Mouse (Mus musculus) MEL (cell line): ENCODE measurements around the gene Aak1. TPM values are rescaled to one million over a fixed set of nuclear protein-coding genes. Genes with fewer than 3 reads are reported as not detected.

Source experiments
- DNase-seq: peaks from one replicate; pipeline ENCODE4 v3.0.0; 2011; ENCODE audit warnings: low read depth, low spot score
- H3K27ac ChIP-seq: 2 replicates; pipeline ENCODE4 v1.5.1; 2012; ENCODE audit warnings: low read depth, mild to moderate bottlenecking, control low read depth, low read length, moderate library complexity; ENCODE audit not compliant: control insufficient read depth
- H3K27me3 ChIP-seq, 2 experiments: fragments of 150-350 bp in 1 of 2; sonication (generic) in 1 of 2; 2 replicates each; pipeline ENCODE4 v1.6.1; 2012; ENCODE audit warnings: low read length in 2 of 2, mild to moderate bottlenecking in 2 of 2, improper control_type of control experiment in 1 of 2, moderate library complexity in 1 of 2; ENCODE audit not compliant: insufficient read depth in 2 of 2, control insufficient read depth in 1 of 2
- H3K36me3 ChIP-seq, 2 experiments: 2 replicates each; pipeline ENCODE4 v1.6.1; 2012 to 2014; ENCODE audit warnings: low read length in 2 of 2, improper control_type of control experiment in 1 of 2, inconsistent platforms in 1 of 2, mild to moderate bottlenecking in 1 of 2; ENCODE audit not compliant: insufficient read depth in 2 of 2, control insufficient read depth in 1 of 2
- H3K4me1 ChIP-seq, 2 experiments: fragments of 150-350 bp in 1 of 2; sonication (generic) in 1 of 2; 2 replicates each; pipeline ENCODE4 v1.6.1; 2012; ENCODE audit warnings: low read length in 2 of 2, improper control_type of control experiment in 1 of 2, mild to moderate bottlenecking in 1 of 2; ENCODE audit not compliant: insufficient read depth in 2 of 2, control insufficient read depth in 1 of 2
- H3K4me3 ChIP-seq, 2 experiments: fragments of 150-350 bp in 1 of 2; sonication (generic) in 1 of 2; 2 replicates each; pipeline ENCODE4 v1.5.1; 2012; ENCODE audit warnings: low read depth in 2 of 2, low read length in 2 of 2, mild to moderate bottlenecking in 2 of 2, moderate library complexity in 2 of 2, control low read depth in 1 of 2, improper control_type of control experiment in 1 of 2; ENCODE audit not compliant: control insufficient read depth in 1 of 2, insufficient read depth in 1 of 2
- H3K79me2 ChIP-seq: 2 replicates; pipeline ENCODE4 v1.6.1; 2012; ENCODE audit warnings: mild to moderate bottlenecking, low read length, moderate library complexity; ENCODE audit not compliant: control insufficient read depth, poor library complexity, insufficient read depth
- H3K9ac ChIP-seq: 2 replicates; pipeline ENCODE4 v1.6.1; 2012; ENCODE audit warnings: low read depth, mild to moderate bottlenecking, control low read depth, low read length, moderate library complexity; ENCODE audit not compliant: control insufficient read depth, poor library complexity, severe bottlenecking
- H3K9me3 ChIP-seq: fragments of 150-350 bp; sonication (generic); replicated peaks from 2 replicates; pipeline ENCODE4 v1.6.1; 2012; ENCODE audit warnings: mild to moderate bottlenecking, low read length, improper control_type of control experiment, moderate library complexity; ENCODE audit not compliant: insufficient read depth
- ELF1 ChIP-seq: IDR thresholded peaks from 2 replicates; pipeline ENCODE4 v1.6.1; 2014; ENCODE audit warnings: low read depth, mild to moderate bottlenecking, inconsistent platforms, low read length, improper control_type of control experiment, moderate library complexity
- EP300 ChIP-seq, 2 experiments: IDR thresholded peaks; 2 replicates each; pipeline ENCODE4 v1.6.1; 2011; ENCODE audit warnings: improper control_type of control experiment in 2 of 2, low read length in 2 of 2, low read depth in 1 of 2, mild to moderate bottlenecking in 1 of 2
- ETS1 ChIP-seq: IDR thresholded peaks from 2 replicates; pipeline ENCODE4 v1.6.1; 2012; ENCODE audit warnings: low read depth, mild to moderate bottlenecking, inconsistent platforms, low read length, improper control_type of control experiment, moderate library complexity
- GABPA ChIP-seq: IDR thresholded peaks from 2 replicates; pipeline ENCODE4 v1.6.1; 2012; ENCODE audit warnings: low read depth, mild to moderate bottlenecking, inconsistent platforms, low read length, improper control_type of control experiment, moderate library complexity
- GATA1 ChIP-seq: IDR thresholded peaks from 2 replicates; pipeline ENCODE4 v1.6.1; 2011; ENCODE audit warnings: low read depth, low read length, improper control_type of control experiment
- HCFC1 ChIP-seq: IDR thresholded peaks from 2 replicates; pipeline ENCODE4 v1.6.1; 2012; ENCODE audit warnings: low read depth, mild to moderate bottlenecking, inconsistent platforms, low read length, improper control_type of control experiment, moderate library complexity
- MAZ ChIP-seq: IDR thresholded peaks from 2 replicates; pipeline ENCODE4 v1.6.1; 2012; ENCODE audit warnings: low read depth, mild to moderate bottlenecking, inconsistent platforms, low read length, improper control_type of control experiment
- MEF2A ChIP-seq: IDR thresholded peaks from 2 replicates; pipeline ENCODE4 v1.6.1; 2014; ENCODE audit warnings: low read depth, mild to moderate bottlenecking, inconsistent platforms, low read length, improper control_type of control experiment; ENCODE audit not compliant: poor library complexity, insufficient replicate concordance, severe bottlenecking; ENCODE audit errors: extremely low read depth
- POLR2AphosphoS2 ChIP-seq: IDR thresholded peaks from 2 replicates; pipeline ENCODE4 v1.6.1; 2011; ENCODE audit warnings: low read length, improper control_type of control experiment
- POLR2AphosphoS5 ChIP-seq: IDR thresholded peaks from 2 replicates; pipeline ENCODE4 v1.6.1; 2012; ENCODE audit warnings: low read depth, borderline replicate concordance, mild to moderate bottlenecking, inconsistent platforms, low read length, moderate library complexity, mixed read lengths
- RAD21 ChIP-seq: IDR thresholded peaks from 2 replicates; pipeline ENCODE4 v1.6.1; 2011; ENCODE audit warnings: mild to moderate bottlenecking, low read depth, low read length, improper control_type of control experiment
- RCOR1 ChIP-seq: IDR thresholded peaks from 2 replicates; pipeline ENCODE4 v1.6.1; 2012; ENCODE audit warnings: low read depth, mild to moderate bottlenecking, inconsistent platforms, low read length, improper control_type of control experiment
- SIN3A ChIP-seq: IDR thresholded peaks from 2 replicates; pipeline ENCODE4 v1.6.1; 2012; ENCODE audit warnings: low read length, improper control_type of control experiment, inconsistent platforms
- SMC3 ChIP-seq: IDR thresholded peaks from 2 replicates; pipeline ENCODE4 v1.6.1; 2011; ENCODE audit warnings: low read depth, low read length, improper control_type of control experiment
- TCF12 ChIP-seq: IDR thresholded peaks from 2 replicates; pipeline ENCODE4 v1.6.1; 2014; ENCODE audit warnings: low read depth, mild to moderate bottlenecking, inconsistent platforms, low read length, improper control_type of control experiment, moderate library complexity
- ZNF384 ChIP-seq: IDR thresholded peaks from 2 replicates; pipeline ENCODE4 v1.6.1; 2012; ENCODE audit warnings: low read depth, mild to moderate bottlenecking, inconsistent platforms, low read length, improper control_type of control experiment
- polyA plus RNA-seq, 2 experiments: library from polyadenylated mRNA; stranded (reverse) in 1 of 2; unstranded in 1 of 2; fragments of >175 nt in 1 of 2; fragments of >200 nt in 1 of 2; gene quantifications; 2 replicates each; pipeline versions ENCODE4 v1.2.1 to v1.2.4; 2012; ENCODE audit warnings: low replicate concordance in 2 of 2, low read depth in 1 of 2; ENCODE audit not compliant: insufficient read length in 2 of 2, insufficient read depth in 1 of 2, missing spikeins in 1 of 2
- total RNA-seq: library from RNA; depleted of rRNA; stranded (reverse); fragments of 300-350 nt; gene quantifications from 2 replicates; pipeline ENCODE4 v1.2.3, GENCODE M21; 2012

Aak1 gene
- total and polyA plus RNA-seq, 3 experiments = 6.4 to 353 (median 25.4) TPM

DNA sequence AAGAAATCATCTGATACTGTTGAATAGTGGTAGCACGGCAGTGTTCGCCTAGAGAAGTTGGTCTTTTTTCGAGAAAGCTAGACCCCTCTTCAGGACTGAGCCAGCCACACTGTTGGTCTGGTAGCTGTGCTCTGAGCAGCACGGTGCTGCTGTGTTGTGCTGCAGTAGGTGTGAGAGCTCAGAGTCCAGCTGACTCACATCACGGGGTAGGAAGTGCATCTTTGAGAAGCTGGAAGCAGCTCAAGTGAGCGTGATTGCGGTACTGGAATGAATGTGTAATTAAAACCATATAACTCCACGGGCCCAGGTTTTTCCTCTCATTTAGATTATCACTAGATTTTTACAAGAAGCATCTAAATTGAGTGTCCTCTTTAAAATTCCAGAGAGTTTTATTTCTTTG, 97.8 kb downstream of the Aak1 start:
- no peak overlapping the region for H3K4me3 ChIP-seq
- H3K79me2 ChIP-seq = no peaks in the 10 kb centered on the region
- TF ChIP-seq POLR2AphosphoS5 = no peak
- no peaks in the 10 kb centered on the region for H3K27me3 ChIP-seq
- peaks cover 15 to 16% of the 10 kb centered on the region in 2 experiments; a peak in 3 of 4 replicates for H3K36me3 ChIP-seq
- H3K27ac ChIP-seq = no peak overlapping the region
- no peak for DNase-seq
- no peaks in the 10 kb centered on the region for H3K9me3 ChIP-seq
- H3K4me1 ChIP-seq = peaks cover 6 to 9% of the 10 kb centered on the region in 2 experiments; a peak in 3 of 4 replicates
- H3K9ac ChIP-seq = no peak overlapping the region

DNA sequence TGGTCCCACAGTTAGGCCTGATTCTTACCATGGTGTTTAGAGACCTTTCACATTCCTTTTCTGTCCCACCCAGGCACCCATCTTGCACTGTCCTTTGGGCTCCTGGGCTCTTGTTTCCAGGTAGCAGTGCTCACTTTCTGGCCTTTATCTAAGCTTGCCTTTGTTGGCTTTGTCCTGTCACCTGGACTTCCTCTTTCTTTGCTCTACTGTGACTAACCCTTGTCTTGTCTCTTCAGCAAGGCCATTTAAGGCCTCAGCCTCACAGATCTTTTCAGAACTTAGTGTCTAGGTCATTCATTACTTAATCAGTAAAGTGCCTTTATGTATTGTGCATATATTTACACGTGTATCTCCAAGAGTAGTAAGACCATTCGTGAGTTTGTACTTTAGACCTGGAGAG, 99.4 kb downstream of the Aak1 start:
- H3K9me3 ChIP-seq = no peaks in the 10 kb centered on the region
- DNase-seq = peak; percentile 74
- no peaks in the 10 kb centered on the region for H3K79me2 ChIP-seq
- no peak overlapping the region for H3K27ac ChIP-seq
- H3K4me1 ChIP-seq = peaks cover 6 to 9% of the 10 kb centered on the region in 2 experiments; a peak in 3 of 4 replicates
- H3K9ac ChIP-seq = no peak overlapping the region
- no peak overlapping the region for H3K4me3 ChIP-seq
- TF ChIP-seq MEF2A (no peak), GABPA (no peak), EP300 (IDR thresholded peaks at IDR 0.05; ENCODE audit: low read depth in 1 of 2, low read length in 2 of 2) (peak in 1 of 2 experiments; percentile 51; a peak in 2 of 4 replicates), HCFC1 (no peak), ETS1 (no peak), GATA1 (peak; percentile 47), SIN3A (0 out of 2 replicates have a peak, but pooled peaks have one; percentile 35), POLR2AphosphoS2 (no peak), MAZ (no peak), SMC3 (no peak), RAD21 (no peak), ELF1 (no peak)
- H3K27me3 ChIP-seq = no peaks in the 10 kb centered on the region
- peaks cover 14 to 15% of the 10 kb centered on the region in 2 experiments; a peak in 3 of 4 replicates for H3K36me3 ChIP-seq

DNA sequence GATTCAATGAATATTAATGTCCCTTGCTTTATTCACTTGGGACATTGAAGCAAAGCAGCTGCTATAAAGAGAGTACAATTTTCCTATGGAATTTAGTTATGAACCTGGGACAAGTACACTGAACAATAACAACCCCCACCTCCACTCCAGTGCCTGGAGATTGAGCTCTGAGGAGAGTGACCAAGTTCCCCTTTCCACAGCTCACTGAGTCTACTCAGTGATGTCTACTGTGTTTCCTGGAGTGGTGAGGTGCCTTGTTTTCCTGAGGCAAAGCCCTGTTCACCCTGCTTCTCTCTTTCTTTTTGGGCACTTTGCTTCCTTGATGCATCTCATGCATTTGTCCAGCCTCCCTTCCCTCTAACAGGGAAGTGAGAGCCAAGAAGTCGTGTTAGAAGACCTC, 100.8 kb downstream of the Aak1 start:
- TF ChIP-seq ETS1 (no peak), GATA1 (no peak), RCOR1 (no peak), HCFC1 (no peak), MAZ (no peak), ZNF384 (no peak), TCF12 (no peak)
- Histone ChIP-seq H3K36me3 (peaks cover 12 to 15% of the 10 kb centered on the region in 2 experiments; a peak in 3 of 4 replicates), H3K9me3 (no peaks in the 10 kb centered on the region), H3K4me1 (peaks cover 6 to 9% of the 10 kb centered on the region in 2 experiments; a peak in 3 of 4 replicates), H3K79me2 (no peaks in the 10 kb centered on the region), H3K27me3 (no peaks in the 10 kb centered on the region), H3K27ac (no peak overlapping the region), H3K9ac (no peak overlapping the region), H3K4me3 (no peak overlapping the region)
- peak; percentile 21 for DNase-seq
